Mouse (Mus musculus) NIH3T3 (cell line): Measurements from ENCODE around the gene Fndc7.

Experiments used
- DNase-seq: peaks from one replicate; pipeline ENCODE4 v3.0.0-alpha.2; 2012; ENCODE audit warnings: low read depth

The Fndc7 gene

GRCm38 (mm10) chr3:108889908-108890307 is at the start of gene Fndc7:
Gene Fndc7 (minus strand): TSS chr3:108890008.
- DNase-seq, result no peak

- DNase-seq, result no peak
Observed at GRCm38 (mm10) chr3:108939573-108939972, 49.8 kb upstream of the Fndc7 start, which contains the start of gene Henmt1. Gene Henmt1 (plus strand): TSS chr3:108939873.

DNA sequence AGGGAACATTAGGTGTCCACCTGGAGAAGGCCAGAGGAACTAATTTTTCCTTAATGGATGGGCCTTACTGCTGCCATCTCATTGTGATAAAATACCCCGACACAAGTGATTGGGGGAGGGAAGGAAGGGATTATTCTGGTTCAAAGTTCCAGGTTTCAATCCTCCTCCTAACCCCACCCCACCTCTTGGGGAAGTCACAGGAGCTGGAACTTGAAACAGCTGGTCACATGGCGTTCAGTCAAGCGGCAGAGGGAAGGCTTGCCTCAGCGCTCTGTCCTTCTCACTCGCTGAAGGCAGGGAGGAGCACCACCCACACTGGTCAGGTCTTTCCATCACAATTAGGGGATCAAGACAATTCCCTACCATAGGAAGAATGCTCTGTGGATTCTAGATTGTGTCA is 48.9 kb upstream of the Fndc7 start:
- no peak for DNase-seq

DNA sequence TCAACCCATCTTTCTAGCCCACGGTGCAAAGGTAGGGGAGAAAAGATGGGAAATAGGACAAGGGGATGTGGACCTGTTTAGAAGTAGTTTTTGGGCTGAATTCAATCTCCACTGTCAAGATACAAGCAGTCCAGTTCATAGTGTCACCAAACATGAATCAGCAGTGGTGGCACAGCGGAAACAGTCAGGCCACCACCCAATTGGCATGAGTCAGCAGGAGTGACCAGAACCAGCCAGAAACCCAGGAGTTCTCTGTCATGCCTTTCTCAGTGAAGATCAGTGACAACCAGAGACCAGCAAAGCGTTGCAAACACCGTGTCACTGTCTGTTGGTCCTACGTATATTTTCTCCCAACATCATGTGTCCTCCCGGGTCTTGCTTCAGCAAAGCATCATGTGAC is 43.7 kb upstream of the Fndc7 start:
- DNase-seq, result no peak

DNA sequence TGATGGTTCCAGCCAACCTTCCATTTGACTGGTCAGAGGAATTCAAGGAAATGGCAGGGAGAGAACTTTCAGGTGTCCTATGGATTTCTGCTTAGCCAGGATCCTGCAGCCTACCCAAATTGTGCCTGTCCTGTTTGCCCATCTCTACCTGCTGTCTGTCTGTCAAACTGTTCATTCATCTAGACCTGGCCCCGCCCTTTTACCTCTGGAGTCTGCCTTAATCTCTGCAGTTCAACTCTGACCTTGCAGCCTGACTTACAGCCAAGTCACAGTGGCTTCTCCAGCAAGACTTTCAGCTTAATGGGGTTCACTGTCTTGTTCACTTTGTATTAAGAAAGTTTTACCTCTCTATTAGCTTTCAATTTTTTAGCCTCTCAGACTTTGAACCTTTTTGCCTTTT is 36.5 kb upstream of the Fndc7 start:
- DNase-seq, result no peak

DNA sequence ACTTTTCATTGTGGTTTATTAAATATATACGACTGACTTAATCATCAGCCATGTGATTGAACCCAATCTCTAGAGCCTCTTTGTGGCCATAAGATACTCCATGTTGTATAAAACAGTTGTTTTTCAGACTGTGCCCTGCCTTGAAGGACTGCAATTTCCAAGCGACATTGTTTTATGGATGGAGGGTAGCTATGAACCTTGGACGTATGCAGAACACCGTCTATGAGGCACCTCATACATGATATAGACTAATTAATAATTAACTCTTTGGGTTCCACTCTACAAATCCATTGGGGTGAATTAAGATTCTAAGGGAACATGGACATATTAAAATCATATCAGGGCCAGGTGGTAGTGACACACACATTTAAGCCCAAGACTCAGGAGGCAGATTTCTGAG is 35.9 kb upstream of the Fndc7 start:
- DNase-seq, result no peak

DNA sequence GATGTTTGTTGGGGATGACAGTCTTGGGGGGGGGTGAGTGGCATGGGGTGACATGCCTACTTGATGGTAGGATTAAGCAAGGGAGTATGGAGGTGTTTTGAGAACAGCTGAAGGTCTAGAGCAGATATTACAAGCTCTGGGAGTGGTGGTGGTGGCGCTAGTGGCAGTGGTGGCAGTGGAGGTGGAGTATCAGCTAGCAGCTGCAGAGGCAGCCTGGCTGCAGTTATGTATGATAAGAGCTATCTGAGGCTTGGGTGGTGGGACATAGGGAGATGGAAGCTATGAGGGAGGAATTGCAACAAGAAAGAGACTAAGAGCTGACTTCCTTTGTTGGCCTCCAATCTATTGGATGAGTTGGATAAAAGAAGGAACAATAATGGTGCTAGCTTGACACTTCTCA is 32.0 kb upstream of the Fndc7 start:
- DNase-seq, result no peak

- no peak for DNase-seq
Observed at GRCm38 (mm10) chr3:108920442-108921070, 30.7 kb upstream of the Fndc7 start.

DNA sequence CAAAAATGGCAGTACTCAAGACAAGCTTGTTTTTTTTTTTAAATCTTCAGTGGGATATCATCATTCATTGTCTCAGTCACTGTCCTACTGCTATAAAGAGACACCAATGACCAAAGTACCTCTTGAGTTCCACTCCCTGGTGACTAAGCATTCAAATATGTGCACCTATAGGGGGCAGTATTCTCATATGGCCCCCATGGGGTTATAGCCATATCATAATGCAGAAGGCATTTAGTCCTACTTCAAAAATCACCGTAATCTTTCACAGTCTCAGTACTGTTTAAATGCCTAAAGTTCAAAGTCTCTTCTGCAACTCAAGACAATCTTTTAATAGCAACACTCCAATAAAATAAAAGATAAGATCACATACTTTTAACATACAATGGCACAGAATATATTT is 29.0 kb upstream of the Fndc7 start:
- no peak for DNase-seq

GRCm38 (mm10) chr3:108917986-108918385 is 28.2 kb upstream of the Fndc7 start:
- DNase-seq, result no peak

DNA sequence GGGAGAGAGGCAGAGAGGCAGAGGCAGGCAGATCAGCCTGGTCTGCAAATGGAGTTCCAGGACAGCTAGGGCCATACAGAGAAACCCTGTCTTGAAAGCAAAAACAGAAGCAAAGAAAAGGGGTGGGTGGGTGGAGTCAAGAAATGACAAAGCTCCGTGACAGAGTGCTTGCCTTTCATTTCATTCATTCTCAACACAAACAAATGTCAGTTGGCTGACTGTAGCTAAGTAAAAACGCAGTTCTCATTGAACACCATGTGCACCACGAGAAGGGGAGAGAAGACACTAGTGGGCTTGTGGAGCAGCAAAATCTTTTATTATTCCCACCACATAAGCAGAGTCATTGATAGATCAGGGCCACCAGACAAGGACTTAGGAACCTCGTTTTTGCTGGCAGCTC is 27.0 kb upstream of the Fndc7 start:
- DNase-seq, result peak; percentile 6

DNA sequence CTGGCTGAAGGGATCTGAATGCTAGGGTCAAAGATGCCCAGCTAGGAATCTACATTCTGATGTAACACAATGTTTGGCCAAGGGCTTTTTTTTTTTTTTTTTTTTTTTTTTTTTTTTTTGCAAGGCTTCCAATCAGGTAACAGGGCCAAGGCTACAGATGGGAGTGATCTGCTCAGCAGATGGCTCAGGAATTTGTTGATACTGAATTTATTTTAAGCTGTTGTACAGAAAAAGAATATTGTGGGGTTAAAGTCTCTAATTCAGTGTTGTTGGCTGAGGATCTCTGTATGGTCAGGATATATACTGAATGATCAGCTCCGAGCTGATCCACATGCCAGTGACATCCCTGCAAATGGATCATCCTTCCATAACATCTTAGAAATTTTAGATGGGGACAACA is 26.2 kb upstream of the Fndc7 start:
- peak; percentile 36 for DNase-seq

DNA sequence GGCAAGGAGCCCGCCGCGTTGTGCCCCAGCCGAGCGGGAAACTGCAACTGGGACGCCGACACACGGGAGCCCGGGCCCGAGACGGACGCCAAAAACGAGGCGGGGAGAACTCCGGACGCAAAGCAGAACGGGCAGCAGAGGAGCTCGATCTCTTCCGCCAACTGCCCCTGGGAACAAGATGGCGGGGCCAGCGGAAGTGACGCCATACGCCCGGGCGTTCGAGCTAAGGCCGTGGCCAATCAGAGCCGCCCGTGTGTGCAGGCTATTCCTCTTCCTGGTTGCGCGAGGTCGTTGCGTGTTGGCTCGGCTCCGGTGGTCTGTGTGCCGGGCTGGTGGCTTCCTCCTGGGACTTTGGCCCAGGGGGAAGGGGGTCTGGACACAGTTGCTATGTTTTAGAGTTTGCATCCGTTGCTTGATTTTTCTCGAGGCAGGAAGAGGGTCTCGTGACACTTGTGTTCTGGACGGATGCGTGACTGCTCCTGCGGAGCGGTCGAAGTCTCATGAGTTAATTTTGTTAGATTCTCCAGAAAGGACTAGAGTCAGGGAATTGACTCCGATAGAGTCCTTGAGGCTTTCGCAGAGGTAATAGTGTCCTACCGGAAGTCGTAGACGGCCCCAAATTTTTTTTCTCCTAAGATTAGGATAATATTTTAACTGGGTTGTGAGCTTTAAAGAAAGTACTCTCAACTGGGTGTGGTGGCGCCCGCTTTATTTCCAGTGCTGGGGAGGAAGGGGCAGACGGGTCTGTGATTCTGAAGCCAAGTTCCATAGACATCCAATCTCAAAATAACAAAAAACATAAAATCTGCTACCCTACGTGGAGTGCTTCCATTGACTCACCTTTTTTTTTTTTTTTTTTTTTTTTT is 22.0 kb upstream of the Fndc7 start, which contains the start of gene Prpf38b:
TSS of gene Prpf38b (minus strand) at position 180 of the 866 bp plus-strand sequence.
- DNase-seq, result peak; percentile 97

- peak; percentile 86 for DNase-seq
Observed at GRCm38 (mm10) chr3:108911081-108911547, 21.3 kb upstream of the Fndc7 start.

GRCm38 (mm10) chr3:108910303-108911080 is 20.7 kb upstream of the Fndc7 start:
- no peak for DNase-seq

DNA sequence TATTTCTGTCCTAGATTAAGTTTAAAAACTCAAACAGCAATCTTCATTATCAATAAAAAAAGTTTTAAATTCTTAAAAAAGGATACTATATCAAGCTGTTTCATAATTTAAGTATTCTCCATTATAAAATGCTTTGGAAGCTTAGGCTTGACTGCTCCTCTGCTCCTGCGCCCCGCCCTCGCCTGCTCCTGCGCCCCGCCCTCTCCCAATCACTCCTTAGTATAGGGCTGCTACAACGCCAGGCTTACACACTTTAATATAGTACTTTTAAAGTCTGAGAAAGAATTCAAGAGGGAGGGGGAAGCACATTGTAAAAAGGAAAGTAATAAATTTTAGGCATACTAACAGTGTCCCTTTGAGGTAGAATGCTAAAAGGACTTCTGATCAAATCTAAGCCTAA is 13.1 kb upstream of the Fndc7 start:
- no peak for DNase-seq

GRCm38 (mm10) chr3:108902038-108902437 is 12.2 kb upstream of the Fndc7 start:
- peak; percentile 60 for DNase-seq

GRCm38 (mm10) chr3:108900681-108901080 is 10.9 kb upstream of the Fndc7 start:
- peak; percentile 6 for DNase-seq

- DNase-seq, result no peak
Observed at GRCm38 (mm10) chr3:108900147-108900546, 10.3 kb upstream of the Fndc7 start.

DNA sequence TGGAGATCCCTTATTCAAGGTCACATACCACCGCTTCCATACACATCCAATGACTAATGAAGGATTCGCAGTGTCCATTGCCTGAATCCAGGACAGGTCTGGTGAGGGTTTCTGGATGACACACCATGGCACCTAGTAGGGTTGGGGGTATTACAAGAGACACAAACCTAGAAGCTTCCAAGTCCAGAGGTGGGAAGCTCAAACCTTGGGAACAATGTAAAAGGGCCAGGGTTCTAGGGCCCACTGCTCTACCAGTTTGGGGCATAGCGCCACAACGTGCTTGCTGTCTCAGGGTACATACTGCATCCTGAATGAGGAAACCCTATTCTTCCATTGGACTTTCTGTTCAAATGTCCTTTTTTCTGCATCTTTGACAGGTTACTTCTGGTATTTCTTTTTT is 8.8 kb upstream of the Fndc7 start:
- DNase-seq, result no peak

GRCm38 (mm10) chr3:108892914-108893313 is 3.1 kb upstream of the Fndc7 start:
- DNase-seq, result no peak

DNA sequence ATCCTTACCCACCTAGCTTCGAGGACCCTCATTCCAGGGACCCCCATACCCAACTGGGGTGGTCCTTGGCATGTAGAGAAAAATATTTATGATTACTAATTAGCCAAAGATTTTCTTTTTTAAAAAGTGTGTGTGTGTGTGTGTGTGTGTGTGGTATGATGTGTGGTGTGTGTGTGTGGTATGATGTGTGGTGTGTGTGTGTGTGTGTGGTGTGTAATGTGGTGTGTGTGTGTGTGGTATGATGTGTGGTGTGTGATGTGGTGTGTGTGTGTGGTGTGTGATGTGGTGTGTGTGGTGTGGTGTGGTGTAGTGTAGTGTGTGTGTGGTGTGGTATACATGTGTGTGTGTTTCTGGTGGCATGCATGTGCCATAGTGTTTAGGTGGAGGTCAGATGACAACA is 2.3 kb upstream of the Fndc7 start:
- no peak for DNase-seq

DNA sequence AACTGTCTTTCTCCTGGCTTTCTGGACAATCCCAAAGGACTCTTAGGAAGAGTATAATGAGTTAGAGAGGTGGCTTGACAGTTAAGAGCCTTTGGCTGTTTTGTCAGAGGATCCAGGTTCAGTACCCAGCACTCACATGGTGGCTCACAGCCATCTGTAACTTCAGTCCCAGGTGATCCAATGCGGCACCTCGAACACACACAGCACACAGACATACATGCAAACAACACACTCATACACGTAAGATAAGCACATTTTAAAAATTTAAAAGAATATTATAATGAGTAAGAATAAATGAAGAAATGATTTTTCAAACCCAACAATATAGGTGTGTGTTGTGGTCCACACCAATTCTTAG is 2.2 kb downstream of the Fndc7 start:
- DNase-seq, result no peak
